Mouse (Mus musculus): Measurements from ENCODE around the gene Slc25a29. TPM values are rescaled to one million over a fixed set of nuclear protein-coding genes. Genes with fewer than 3 reads are reported as not detected.

Gene Slc25a29
- polyA plus RNA-seq (2012): 2.7 and 2.8 TPM in 2 replicates

DNA sequence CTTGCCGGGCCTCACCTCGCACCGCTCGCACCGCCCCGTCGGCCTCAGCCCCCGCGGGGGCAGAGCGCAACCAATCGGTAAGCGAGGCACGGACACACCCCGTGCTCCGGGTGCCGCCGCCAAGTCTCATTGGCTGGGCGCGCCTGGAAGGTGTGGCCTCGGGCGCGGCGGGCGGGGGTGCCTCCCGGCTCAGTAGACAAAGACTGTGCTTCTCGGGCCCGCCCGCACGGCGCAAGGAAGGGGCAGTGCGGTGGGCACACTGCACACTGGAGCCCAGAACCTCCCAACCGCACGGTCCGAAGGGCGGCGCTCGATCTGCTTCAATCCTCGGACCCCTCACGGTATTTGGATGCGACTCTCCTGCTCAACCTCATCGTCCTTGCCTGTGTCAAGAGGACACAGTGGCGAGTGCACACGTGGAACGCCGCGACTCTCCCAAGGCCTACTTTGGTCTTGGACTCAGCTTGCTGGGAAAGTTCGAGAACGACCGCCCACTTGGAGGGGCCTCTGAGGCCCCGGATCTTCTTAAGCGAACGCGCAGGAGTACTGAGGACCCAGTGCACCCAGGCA lies at the start of gene Slc25a29, which contains the start of gene Slc25a47:
TSS of gene Slc25a29 (minus strand) at position 44 of the 570 bp plus-strand sequence.
TSS of gene Slc25a47 (plus strand) at position 207 of the 570 bp plus-strand sequence.

GRCm38 (mm10) chr12:108792546-108793452 lies 42.9 kb downstream of the Slc25a29 start, which contains the start of gene Yy1:
Gene Yy1, plus strand, starts transcription at chr12:108792973.

Other genes starting within 250 kb of the Slc25a29 start
- 0.05 and 0.76 TPM in 2 replicates for gene Degs2, start 133.6 kb downstream of the Slc25a29 start, polyA plus RNA-seq (2012)
- 39.2 and 60.7 TPM in 2 replicates for gene Yy1, start 42.9 kb downstream of the Slc25a29 start, polyA plus RNA-seq (2012)
- gene Slc25a47, start 163 bp upstream of the Slc25a29 start, polyA plus RNA-seq (2012): 2.6 and 2.8 TPM in 2 replicates
- gene Wdr25, start 57.7 kb upstream of the Slc25a29 start, polyA plus RNA-seq (2012): 3.9 and 6.1 TPM in 2 replicates
- 27.7 and 31.9 TPM in 2 replicates for gene Wars, start 58.3 kb upstream of the Slc25a29 start, polyA plus RNA-seq (2012)
- 2.2 and 5.1 TPM in 2 replicates for gene Begain, start 232.3 kb upstream of the Slc25a29 start, polyA plus RNA-seq (2012)